Mouse (Mus musculus) megakaryocyte-erythroid progenitor cell, adult 5-6 weeks (primary cell): ENCODE results near the gene Acat2. TPM values are rescaled to one million over a fixed set of nuclear protein-coding genes. Genes with fewer than 3 reads are reported as not detected.
"Not testable (repeated sequence)": the region's sequence is repeated elsewhere in the genome, so short reads cannot be mapped to it uniquely, and the experiment has no call there.

Experiments
- ATAC-seq: replicated peaks from 2 replicates; pipeline ENCODE4 v1.8.0; 2016; ENCODE audit warnings: mild to moderate bottlenecking, inconsistent platforms; ENCODE audit not compliant: severe bottlenecking, poor library complexity, low FRiP score, low TSS enrichment
- total RNA-seq, 2 experiments: library from RNA; stranded (forward) in 1 of 2; stranded (reverse) in 1 of 2; fragments of 200-1000, 215-1000 nt in 1 of 2; fragments of >200 nt in 1 of 2; fragmentation: Nextera tagmentation in 1 of 2; gene quantifications; 2 replicates each; pipeline ENCODE4 v1.2.3; 2014 to 2017

Acat2 gene
- total RNA-seq, 2 experiments from 2014 or later, result 14.9 to 20.2 TPM

DNA sequence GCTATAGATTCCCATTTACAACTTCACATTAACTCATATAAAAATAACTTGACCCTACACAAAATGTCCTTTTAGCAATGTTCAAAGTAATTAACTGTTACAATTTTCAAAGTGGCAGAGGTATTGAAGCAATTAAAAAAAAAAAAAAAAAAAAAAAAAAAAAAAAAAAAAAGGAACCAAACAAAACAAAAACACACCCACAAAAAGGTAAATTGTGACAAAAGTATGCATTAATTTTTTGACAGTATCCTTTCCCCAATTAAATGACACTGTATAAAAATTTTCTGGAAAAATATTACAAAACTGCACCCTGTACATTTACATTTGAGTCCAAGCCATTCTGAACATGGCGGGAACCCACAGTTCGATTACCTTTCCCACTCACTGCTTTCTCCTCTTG, 6.6 kb upstream of the Acat2 start:
- no peak for ATAC-seq

DNA sequence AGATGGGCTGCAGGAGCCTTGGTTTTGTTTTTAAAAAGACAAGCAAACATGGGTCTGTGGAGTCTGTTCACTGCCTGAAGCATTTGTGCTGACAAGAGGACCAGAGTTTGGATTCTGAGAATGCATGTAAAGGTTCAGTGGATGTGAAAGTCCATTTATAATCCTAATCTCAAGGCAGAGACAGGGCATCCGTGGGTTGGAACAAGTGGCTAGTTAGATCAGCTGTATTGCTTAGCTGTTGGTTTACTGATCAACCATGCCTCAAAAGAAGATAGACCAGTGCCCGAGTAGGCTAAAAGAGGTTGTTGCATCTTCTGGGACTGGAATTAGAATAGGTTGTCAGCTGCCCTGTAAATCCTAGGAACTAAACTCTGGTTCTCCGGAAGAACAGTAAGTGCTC, 2.9 kb upstream of the Acat2 start:
- ATAC-seq, result no peak

DNA sequence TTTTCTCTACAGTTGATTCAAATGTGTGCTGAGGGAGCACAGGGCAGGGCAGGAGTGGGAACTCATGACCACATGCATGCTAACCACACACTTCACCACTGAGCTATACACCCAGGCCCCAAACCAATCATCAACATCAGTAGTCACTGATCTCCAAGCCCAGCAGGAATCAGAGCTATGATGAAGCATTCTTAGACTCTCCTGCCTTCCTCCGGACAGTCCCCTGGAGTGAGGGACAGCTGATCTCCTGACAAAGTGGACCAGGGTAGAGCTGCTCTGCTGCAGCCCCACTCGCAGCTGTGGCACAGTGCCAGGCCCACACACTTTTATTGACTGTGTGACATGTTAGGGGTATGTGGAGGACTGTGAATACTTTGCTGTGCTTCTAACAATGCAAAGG, 1.2 kb downstream of the Acat2 start:
- 0 out of 2 replicates have a peak, but pooled peaks have one; percentile 13 for ATAC-seq

DNA sequence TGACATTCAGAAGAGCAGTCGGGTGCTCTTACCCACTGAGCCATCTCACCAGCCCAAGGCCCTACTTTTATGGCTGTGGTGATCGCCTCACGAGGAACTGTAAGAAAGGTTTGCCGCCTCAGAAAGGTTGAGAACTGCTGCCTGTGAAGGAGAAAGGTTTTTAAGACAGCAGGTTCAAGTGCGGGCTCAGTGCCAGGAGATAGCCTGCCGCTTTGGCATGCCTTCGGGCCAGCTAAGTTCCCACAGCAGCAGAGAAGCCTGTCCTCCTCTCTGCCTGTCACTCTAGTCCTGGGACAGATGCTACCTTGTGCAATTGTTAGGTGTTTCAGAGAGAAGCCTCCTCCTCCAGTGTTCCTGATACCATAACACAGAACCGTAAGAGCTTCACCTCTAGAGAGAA, 3.9 kb downstream of the Acat2 start:
- no peak for ATAC-seq

DNA sequence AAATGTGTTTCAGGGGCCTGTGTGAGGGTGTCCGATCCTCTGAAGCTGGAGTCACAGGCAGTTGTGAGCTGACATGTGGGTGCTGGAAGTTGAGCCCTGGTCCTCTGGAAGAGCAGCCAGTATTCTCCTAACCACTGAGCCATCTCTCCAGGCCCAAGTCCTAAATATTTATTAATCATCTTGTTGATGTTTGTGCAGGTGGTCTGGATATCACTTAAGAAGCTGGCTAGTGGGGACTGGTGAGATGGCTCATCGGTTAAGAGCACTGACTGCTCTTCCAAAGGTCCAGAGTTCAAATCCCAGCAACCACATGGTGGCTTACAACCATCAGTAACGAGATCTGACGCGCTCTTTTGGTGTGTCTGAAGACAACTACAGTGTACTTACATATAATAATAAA, 10.9 kb downstream of the Acat2 start:
- no peak for ATAC-seq

DNA sequence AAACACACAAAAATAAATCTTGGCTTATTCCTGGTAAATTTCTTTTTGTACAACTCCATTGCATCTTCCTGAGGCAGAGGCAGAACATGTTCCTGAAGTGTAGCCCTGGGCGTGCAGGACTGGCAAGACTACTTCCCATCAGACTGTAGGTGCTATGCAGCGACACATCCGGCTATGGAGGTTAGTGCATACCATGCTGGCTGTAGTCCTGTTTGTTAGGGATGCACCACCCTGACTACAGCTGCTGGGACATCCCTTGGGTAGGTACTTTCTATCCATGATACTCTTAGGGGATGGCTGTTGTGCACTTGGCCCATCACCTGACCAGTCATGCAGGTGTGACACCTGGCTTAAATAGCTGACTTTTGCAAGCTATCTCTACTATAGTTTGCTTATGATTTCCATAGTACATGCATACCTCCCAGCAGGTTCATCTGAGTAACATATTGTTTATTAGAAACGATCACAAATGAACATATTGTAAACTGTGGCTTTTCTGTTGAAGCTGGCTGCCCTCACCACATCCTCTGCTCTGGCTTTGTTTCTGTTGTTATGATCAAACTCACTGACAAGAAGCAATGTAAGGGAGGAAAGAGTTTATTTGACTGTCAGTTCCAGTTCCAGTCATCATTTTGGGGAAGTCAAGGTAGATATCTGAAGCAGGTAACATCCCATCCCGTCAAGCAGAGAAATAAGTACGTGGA, 17.9 kb downstream of the Acat2 start:
- no peak for ATAC-seq

DNA sequence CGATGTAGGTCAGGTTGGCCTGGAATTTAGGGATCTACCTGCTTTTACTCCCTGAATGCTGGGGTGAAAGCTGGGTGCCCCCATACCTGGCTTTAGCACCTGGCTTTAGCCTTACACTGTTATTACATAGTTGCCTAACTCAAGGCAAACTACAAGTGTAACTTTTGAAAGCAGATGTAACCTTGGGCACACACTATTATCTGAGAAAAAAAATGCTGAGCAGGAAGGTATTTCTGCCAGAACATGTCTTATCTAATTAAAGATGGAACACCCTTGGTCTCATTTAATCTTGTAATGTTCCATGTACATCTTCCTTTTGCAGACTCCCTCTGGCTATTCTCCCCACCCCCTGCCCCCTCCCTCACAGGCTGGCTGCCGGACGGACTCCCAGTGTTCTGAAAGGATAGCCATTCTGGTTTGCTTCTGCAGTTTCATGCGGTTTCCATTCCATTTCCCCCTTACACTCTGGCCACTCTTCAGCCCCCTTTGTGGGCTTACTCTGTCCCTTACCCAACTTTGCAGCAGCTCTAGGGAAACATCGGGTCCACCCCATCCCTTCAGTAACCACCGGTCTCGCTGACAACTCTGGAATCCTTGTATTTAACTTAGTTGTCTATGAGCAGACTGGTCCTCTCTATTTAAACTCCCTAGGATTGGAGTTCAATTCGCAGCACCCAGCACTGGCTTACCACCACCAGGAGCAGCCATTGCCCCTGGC, 18.8 kb downstream of the Acat2 start:
- ATAC-seq, result peak; percentile 35; the same call in 1 of the 2 replicates

DNA sequence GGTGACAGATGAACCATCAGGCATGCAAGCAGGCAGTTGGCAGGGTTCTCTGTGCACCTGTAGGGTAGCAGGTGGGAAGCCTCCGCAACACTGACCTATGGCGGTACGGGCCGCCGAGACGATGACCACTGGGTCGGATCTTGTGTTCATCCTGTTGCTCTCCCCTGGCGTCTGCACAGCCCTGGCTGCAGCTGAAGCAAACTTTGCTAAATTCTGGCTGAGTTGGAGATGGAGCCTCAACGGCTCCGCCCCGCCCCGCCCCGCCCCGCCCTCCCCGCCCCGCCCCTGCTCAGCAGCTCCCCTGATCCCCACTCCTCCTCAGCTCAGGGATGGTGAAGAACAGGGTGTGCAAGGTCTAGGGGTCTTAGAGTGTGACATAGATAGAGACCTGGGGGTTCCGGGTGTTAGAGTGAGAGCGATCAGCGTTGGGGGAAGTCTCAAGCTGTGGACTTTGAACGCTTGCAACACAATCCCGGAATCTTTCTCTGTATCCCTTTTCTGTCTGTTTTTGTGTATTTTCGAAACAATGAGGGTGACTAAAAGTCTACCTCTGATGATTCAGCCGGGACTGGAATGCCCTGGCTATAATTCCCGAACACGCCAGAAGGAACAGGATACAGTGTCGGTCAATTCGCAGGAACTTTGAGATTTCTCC, 20.3 kb downstream of the Acat2 start, which contains the start of gene Acat3:
Acat3 (minus strand) TSS at position 450 of the 655 bp plus-strand sequence.
- peak; percentile 56 for ATAC-seq

DNA sequence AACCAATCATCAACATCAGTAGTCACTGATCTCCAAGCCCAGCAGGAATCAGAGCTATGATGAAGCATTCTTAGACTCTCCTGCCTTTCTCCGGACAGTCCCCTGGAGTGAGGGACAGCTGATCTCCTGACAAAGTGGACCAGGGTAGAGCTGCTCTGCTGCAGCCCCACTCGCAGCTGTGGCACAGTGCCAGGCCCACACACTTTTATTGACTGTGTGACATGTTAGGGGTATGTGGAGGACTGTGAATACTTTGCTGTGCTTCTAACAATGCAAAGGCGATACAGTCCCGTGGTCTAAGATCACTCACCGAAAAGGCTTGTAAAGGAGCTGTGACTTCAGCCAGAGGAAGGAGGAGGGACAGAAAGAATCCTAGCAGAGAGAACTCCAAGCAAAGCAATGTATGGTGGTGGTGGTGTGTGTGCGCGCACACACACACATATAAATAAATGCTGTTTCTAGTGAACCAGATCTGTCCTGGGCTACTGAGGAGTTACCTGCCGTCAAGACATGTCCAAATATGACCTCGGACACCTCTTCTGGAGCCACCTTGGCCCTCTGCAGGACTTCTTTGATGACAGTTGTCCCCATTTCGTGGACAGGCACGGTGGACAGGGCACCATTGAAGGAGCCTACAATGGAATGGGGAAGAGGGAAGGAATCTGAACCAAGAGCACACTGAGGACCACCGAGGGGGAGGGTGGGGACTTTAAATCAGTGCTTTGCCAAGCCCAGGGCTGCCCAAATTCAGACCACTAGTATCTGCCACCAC, 21.0 kb downstream of the Acat2 start:
- ATAC-seq, result peak; percentile 45

DNA sequence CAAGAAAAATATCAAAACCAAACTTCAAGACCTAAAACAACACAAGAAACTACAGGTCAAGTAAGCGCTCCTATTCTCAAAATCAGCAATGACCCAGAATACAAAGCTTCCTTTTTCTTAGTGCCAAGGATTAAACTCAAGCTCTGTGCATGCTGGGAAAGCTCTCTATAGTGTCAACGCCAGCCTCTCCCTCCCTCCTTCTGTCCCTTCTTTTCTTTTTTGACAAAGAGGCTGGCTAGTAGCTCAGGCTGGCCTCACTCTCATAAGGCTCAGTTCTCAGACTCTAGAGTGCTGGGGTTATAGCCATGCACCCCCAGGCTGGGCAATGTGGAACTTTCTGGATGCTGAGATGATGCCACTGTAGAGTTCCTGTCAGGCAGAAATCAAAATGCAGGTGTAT, 22.5 kb downstream of the Acat2 start:
- ATAC-seq, result no peak

DNA sequence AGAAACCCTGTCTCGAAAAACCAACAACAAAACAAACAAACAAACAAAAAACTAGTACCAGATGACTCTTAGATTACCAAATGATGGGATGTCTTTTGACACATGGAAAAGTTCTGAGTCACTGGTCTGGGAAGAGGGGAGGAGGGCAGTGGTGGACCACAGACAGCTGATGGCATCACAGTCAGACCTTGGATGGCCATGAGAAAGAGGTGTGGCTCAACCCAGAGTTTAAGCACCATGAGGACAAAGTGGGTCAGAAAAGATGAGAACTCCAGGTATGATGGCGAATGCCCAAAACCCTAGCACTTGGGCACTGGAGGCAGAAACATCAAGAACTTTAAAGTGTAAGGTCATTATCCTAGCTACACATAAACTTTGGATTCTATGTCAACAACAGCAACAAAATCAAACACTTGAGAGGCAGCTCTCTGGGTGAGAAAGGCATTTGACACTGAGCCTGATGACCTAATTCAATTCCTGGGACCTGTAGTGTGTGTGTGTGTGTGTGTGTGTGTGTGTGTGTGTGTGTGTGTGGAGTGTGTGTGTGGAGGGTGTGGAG, 23.1 kb downstream of the Acat2 start:
- ATAC-seq, result no peak

DNA sequence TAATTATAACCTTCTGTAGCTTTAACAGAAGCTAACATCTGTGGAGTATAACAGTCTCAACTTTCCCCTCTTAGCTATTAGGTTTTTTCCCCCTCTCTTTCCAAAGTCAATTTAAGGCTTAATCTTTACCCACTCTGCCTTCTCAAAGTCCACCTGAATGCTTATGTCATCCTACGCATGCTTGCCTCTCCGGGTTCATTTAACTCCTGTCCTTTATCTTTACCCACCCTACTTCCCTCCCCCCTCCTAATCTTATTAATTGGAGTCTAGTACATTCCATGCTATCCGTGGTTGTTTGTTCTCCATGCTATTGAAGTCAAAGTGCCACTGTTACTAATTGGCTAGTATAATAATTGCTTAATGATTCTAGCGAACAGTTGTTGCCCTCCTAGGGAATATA, 24.8 kb downstream of the Acat2 start:
- no peak for ATAC-seq

DNA sequence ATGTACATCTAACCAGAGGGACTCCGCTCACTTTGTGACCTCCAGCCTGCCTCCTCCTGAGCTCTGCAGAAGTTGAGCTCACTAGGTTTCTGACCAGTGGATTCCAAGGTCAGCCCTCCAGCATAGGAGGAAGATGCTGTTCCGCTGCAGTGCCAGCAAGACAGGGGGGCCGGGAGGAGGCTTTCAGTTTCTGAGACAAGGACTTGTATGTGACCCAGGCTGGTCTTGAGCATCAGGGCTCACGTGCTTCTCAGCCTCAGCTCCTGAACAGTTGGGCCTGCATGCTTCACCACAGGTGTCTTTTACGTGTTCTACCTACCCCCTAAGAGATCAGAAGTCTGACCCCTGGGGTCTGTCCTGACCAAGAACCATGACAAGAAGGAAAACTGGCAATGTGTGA, 29.0 kb downstream of the Acat2 start:
- ATAC-seq, result not testable (repeated sequence)

DNA sequence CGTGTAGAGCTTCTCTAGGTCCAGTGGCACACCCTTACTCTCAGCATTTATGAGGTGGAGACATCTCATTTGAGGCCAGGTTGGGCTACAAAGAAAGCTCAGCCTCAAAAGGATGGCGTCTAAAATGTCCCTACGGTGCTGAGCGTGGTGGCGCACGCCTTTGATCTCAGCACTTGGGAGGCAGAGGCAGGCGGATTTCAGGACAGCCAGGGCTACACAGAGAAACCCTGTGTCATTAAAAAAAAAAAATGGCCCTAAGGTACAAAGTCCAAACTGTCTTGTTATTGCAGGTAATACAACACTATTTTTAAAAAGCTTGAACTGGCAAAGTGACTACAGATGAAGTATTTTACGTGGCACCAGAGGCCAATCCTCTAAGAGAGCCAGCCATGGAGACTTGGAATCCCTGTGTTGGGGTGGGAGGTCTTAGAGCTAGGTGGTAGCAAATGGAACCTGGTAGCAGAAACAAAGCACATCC, 34.8 kb downstream of the Acat2 start:
- ATAC-seq, result no peak

DNA sequence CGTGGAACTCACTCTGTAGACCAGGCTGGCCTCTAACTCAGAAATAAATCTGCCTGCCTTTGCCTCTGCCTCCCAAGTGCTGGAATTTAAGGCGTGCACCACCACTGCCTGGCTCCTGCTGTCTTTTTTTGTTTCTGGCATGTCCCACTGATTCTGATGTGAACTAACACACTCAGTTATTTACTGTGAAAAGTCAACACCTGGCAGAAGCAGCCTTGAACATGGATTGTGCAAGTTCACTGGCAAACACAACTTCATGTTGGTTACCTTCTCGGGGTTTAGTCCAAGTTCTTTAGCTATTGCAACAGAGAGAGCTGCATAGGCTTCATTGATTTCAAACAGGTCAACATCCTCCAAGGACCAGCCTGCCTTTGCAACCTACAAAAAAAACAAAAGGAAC, 35.5 kb downstream of the Acat2 start:
- ATAC-seq, result no peak

DNA sequence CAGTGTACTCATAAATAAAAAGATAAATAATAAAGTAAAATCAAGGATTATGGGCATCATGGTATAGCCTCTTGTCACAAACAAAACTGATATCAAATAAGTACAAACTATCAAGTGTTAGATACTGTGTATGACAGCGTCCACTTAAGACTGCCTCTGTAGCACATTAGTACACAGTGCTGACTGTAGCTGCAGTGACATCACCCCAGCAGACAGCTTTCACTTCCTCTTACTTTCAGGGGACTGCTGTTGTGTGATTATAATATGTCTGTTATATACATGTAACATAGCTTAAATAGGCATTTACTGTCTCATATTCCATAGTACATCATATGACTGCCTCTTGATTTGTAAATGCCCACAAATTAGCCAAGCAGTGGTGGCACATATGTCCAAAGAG, 39.5 kb downstream of the Acat2 start:
- no peak for ATAC-seq

DNA sequence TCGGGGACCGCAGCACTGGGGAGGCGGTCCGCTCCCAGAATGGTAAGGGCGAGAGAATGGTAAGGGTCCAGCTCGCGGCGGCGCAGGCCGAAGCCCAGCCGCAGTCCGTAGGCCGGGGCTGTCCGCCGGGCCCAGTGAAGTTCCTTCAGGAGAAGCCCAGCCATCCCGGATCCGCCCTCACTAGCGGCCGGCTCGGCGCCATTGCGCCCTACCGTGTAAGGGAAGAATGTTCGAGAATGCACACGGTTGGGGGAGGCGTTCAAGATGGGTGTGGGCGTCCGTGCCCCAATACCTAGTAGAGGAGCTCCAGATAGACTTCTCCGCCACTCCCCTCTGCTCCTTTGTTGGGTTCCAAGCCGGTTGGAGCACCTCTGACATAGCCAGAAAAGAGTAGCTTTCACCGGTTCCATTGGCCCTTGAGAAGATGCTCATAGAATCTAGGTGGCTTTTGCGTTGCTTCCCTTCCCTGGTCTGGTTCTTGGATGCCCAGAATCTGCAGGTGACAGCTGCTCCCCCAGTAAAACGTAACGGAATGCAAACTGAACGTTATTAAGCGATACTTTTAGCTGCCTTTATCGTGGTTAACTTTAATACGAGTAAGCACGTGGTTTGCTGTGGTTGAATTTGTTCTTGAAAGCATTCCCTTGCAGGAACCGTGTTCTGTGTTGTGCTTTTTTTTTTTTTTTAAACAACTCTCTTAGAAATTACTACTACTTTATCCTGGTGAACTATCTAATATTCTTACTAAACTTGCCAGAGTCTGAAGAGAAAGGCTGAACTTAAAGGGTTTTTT, 43.8 kb downstream of the Acat2 start:
- peak; percentile 65 for ATAC-seq

DNA sequence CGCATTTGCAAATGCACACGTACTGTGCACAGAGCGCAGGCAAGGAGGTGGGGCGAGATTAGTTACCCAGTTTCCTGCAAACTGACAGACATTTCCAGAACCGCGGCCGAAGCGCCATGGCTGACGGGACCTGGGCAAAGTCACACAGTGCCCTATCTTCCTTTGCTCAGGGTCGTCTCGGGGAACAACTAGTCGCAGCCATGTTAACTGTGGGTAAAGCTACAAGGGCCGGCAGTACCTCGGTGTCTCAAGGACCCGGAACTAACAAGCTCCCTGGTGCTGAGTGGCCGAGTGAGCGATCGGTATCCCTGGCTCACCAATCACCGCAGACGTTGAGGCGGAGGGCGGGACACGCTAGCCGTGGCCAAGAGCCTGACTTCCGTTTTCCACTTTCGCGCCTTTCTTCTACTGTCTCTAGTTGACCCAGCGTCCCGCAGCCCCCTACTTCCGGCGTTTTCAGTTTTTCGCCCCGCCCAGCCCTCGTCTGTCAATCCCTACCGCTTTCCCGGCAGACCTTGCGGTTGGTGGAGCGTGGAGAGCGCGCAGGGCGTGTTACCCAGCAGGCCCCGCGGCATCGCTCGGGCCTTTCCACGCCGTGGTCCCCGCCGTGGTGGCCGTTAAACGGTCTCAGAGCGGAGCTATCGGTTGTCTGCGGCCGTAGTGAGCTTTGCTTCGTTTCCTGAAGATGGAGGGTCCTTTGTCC, 44.5 kb downstream of the Acat2 start, which contains the start of gene Mrpl18:
Mrpl18 (minus strand) TSS at position 465 of the 703 bp plus-strand sequence.
- peak; percentile 96 for ATAC-seq
